Mouse (Mus musculus) intestine, embryonic 16.5 days (tissue): Measurements from ENCODE around the gene Vcl. TPM values are rescaled to one million over a fixed set of nuclear protein-coding genes. Genes with fewer than 3 reads are reported as not detected.

Experiments
- ATAC-seq: fragments of 200-750 bp; cut with Nextera tagmentation; 2 replicates; pipeline ENCODE4 v1.8.0; 2017; ENCODE audit warnings: moderate TSS enrichment, moderate library complexity
- H3K27ac ChIP-seq: fragments of 300-500 bp; sonication (generic); 2 replicates; pipeline ENCODE4 v1.5.1; 2014; ENCODE audit warnings: mild to moderate bottlenecking, low read length
- H3K27me3 ChIP-seq: fragments of 300-500 bp; sonication (generic); replicated peaks from 2 replicates; pipeline ENCODE4 v1.6.1; 2014; ENCODE audit warnings: low read length, control low read depth, mixed read lengths; ENCODE audit not compliant: control insufficient read depth, insufficient read depth
- H3K36me3 ChIP-seq: fragments of 300-500 bp; sonication (generic); 2 replicates; pipeline ENCODE4 v1.6.1; 2014; ENCODE audit warnings: low read length, control low read depth; ENCODE audit not compliant: control insufficient read depth, insufficient read depth
- H3K4me1 ChIP-seq: fragments of 300-500 bp; sonication (generic); 2 replicates; pipeline ENCODE4 v1.6.1; 2014; ENCODE audit warnings: low read length, control low read depth, mixed read lengths; ENCODE audit not compliant: control insufficient read depth, insufficient read depth
- H3K4me2 ChIP-seq: fragments of 300-500 bp; sonication (generic); 2 replicates; pipeline ENCODE4 v1.6.1; 2014; ENCODE audit warnings: low read depth, low read length, control low read depth
- H3K4me3 ChIP-seq: fragments of 300-500 bp; sonication (generic); 2 replicates; pipeline ENCODE4 v1.5.1; 2014; ENCODE audit warnings: mild to moderate bottlenecking, low read length
- H3K9ac ChIP-seq: fragments of 300-500 bp; sonication (generic); 2 replicates; pipeline ENCODE4 v1.6.1; 2014; ENCODE audit warnings: low read depth, low read length
- H3K9me3 ChIP-seq: fragments of 300-500 bp; sonication (generic); 2 replicates; pipeline ENCODE4 v1.6.1; 2016; ENCODE audit warnings: low read length, control low read depth; ENCODE audit not compliant: control insufficient read depth
- WGBS: fragments of 180-500 bp; shearing (Covaris S2); extraction: QIAGEN DNeasy Blood & Tissue Kit; methylation state at CpG from one replicate; pipeline ENCODE4 v1.1.7; 2014; 5-methylcytosine and 5-hydroxymethylcytosine counted together
- polyA plus RNA-seq: library from polyadenylated mRNA; unstranded; fragments of >200 nt; fragmentation: Nextera tagmentation; extraction: Ambion mirVana; gene quantifications from 2 replicates; pipeline ENCODE4 v1.2.1, GENCODE M21; 2015

Vcl gene
- polyA plus RNA-seq, 1 experiment from 2014 or later = 51.5 TPM

DNA sequence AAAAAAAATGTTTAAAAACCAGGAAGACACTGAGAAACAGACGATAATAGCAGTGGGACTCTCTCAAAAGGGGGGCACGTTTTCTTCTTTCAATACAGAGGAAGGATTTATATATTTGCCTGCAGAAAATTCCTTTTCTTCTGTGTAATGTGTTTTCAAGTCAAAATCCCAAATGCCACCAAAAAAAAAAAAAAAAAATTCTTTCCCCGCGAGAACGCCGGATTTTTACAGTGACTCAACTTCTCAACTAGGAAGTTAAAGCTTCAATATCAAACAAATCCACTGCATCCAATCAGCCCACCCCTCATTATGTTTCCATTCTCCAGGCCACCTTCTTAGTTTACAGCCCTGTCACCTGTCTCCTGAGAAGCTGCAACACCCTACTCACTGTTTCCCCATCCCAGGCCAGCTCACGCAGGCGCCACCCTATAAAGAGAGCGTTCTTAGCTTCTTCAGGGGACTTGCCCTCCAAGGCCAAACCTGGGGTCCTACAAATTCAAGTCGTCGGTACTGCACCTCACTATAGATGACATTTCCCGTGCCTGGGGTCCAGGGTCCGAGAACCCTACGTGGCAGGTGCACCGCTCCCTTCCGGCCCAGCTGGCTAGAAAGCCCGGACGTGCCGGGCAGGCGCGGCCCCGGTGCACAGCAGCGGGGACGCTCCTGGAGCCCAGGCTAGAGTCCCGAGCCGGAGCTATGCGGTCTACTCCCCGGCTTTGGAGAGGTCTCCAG, 122.3 kb downstream of the Vcl start:
- peak overlapping the region; percentile 95 for H3K27ac ChIP-seq
- 6% methylated on average over 28 of the region's 28 CpGs for WGBS
- H3K27me3 ChIP-seq = no peaks in the 10 kb centered on the region
- ATAC-seq = peak; percentile 17
- peak overlapping the region; percentile 89 for H3K4me2 ChIP-seq
- H3K9ac ChIP-seq = peak overlapping the region; percentile 90
- peaks cover 5% of the 10 kb centered on the region; the same call in 1 of the 2 replicates for H3K4me1 ChIP-seq
- no peaks in the 10 kb centered on the region for H3K36me3 ChIP-seq
- H3K4me3 ChIP-seq = peak overlapping the region; percentile 90
- H3K9me3 ChIP-seq = 0 out of 2 replicates have a peak, but pooled peaks cover 2% of the 10 kb centered on the region

DNA sequence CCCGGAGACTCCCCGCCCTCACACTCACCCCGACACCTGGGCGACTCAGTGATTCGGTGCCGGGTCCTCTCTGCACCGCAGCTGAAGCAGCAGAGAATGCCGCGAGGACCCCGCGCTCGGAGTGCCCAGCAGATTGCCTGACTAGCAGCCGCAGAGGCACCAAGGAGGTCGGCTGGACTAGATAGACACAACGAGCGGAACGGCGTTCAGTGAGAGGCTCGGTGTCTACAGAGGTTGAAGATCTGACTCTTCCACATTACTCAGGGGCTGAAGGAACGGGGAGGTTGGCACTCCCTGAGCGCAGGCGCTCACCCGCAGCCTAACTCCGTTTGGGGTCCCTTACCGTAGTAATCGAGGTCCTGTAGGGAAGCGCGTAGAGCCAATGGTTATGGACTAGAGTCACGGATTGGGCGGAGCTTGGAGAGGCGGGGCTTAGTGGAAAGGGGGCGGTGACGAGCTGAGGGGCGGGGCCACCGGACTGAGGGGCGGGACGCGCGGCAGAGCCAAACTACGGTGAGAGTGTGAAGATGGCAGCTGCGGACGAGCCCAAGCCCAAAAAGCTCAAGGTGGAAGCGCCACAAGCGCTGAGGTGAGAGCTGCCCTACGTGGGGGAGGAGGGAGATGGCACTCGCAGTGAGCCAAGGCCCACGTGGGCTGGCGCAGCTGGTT, 123.0 kb downstream of the Vcl start, which contains the start of the genes Ap3m1 and Adk:
Gene Ap3m1 (minus strand): TSS at position 397 of the 669 bp plus-strand sequence.
Gene Adk (plus strand): TSS at position 463 of the 669 bp plus-strand sequence.
- Histone ChIP-seq H3K36me3 (no peaks in the 10 kb centered on the region), H3K27ac (peak within 1 kb of the TSS; percentile 95), H3K4me2 (peak within 1 kb of the TSS; percentile 89), H3K9me3 (0 out of 2 replicates have a peak, but pooled peaks cover 2% of the 10 kb centered on the region), H3K4me1 (peaks cover 5% of the 10 kb centered on the region; the same call in 1 of the 2 replicates), H3K27me3 (no peaks in the 10 kb centered on the region), H3K4me3 (peak within 1 kb of the TSS; percentile 90), H3K9ac (peak within 1 kb of the TSS; percentile 90)
- WGBS = under 1% methylated on average over 48 of the region's 48 CpGs
- ATAC-seq = peak; percentile 98

GRCm38 (mm10) chr14:21052781-21053130, 123.6 kb downstream of the Vcl start:
- H3K9ac ChIP-seq = peak overlapping the region; percentile 90
- H3K36me3 ChIP-seq = no peaks in the 10 kb centered on the region
- WGBS = 0% methylated on average over 25 of the region's 25 CpGs
- peak overlapping the region; percentile 94 for H3K27ac ChIP-seq
- peak; percentile 83 for ATAC-seq
- H3K9me3 ChIP-seq = 0 out of 2 replicates have a peak, but pooled peaks cover 2% of the 10 kb centered on the region
- H3K27me3 ChIP-seq = no peaks in the 10 kb centered on the region
- H3K4me3 ChIP-seq = peak overlapping the region; percentile 90
- peaks cover 5% of the 10 kb centered on the region; the same call in 1 of the 2 replicates for H3K4me1 ChIP-seq
- H3K4me2 ChIP-seq = peak overlapping the region; percentile 89

DNA sequence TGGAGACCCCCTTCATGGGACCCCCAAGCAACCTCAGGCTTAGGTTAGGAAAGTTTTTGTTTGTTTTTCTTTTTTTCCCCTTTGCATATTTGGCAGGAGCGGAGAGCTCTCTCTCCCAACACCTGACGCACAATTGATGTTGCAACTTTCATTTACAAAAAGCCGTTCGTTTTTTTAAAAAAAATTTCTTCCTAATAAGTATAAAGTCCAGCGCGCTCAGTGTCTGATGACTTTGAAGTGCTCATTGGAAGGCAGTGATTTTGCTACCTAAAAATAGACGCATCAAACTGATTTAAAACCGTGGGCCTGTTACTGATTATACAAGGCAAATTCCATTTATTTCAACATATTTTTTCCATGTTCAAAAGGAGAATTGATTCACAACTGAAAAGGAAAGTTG, 124.0 kb downstream of the Vcl start:
- Histone ChIP-seq H3K4me1 (peaks cover 5% of the 10 kb centered on the region; the same call in 1 of the 2 replicates), H3K27me3 (no peaks in the 10 kb centered on the region), H3K9ac (peak overlapping the region; percentile 90), H3K9me3 (0 out of 2 replicates have a peak, but pooled peaks cover 2% of the 10 kb centered on the region), H3K36me3 (no peaks in the 10 kb centered on the region), H3K27ac (peak overlapping the region; percentile 94), H3K4me2 (peak overlapping the region; percentile 89), H3K4me3 (peak overlapping the region; percentile 90)
- ATAC-seq = no peak
- 7% methylated on average over 8 of the region's 8 CpGs for WGBS

DNA sequence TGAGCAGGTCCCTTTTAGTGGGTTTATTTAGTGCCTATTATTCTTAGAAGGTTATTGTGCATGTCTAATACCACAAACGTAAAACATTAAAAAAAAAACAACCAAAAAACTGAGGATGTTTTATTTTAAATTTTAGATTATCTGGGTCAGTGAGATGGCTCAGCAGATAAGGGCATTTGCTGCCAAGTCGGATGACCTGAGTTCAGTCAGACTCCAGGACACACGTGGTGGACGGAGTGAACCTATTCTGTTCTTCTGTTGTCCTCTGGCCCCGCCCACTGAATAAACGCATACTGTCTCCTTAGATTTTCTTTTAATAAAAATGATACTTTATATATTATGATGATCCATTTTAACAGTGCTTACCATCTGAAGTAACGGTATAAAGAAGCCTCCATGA, 124.4 kb downstream of the Vcl start:
- Histone ChIP-seq H3K4me1 (peaks cover 5% of the 10 kb centered on the region; the same call in 1 of the 2 replicates), H3K9me3 (0 out of 2 replicates have a peak, but pooled peaks cover 2% of the 10 kb centered on the region), H3K36me3 (no peaks in the 10 kb centered on the region), H3K4me2 (peak overlapping the region; percentile 89), H3K4me3 (peak overlapping the region; percentile 90), H3K27ac (no peak overlapping the region), H3K9ac (no peak overlapping the region), H3K27me3 (no peaks in the 10 kb centered on the region)
- WGBS = 51% methylated on average over 7 of the region's 7 CpGs
- no peak for ATAC-seq

- Histone ChIP-seq H3K9ac (no peak overlapping the region), H3K27me3 (no peaks in the 10 kb centered on the region), H3K27ac (no peak overlapping the region), H3K4me2 (no peak overlapping the region), H3K4me1 (peaks cover 10% of the 10 kb centered on the region), H3K9me3 (no peaks in the 10 kb centered on the region), H3K4me3 (no peak overlapping the region), H3K36me3 (no peaks in the 10 kb centered on the region)
- WGBS = 77% methylated on average over 2 of the region's 2 CpGs
- ATAC-seq = no peak
These were observed 129.8 kb downstream of the Vcl start for GRCm38 (mm10) chr14:21058972-21059371.

GRCm38 (mm10) chr14:21062766-21063513, 133.7 kb downstream of the Vcl start:
- Histone ChIP-seq H3K4me1 (peaks cover 17% of the 10 kb centered on the region), H3K4me3 (no peak overlapping the region), H3K27me3 (no peaks in the 10 kb centered on the region), H3K9me3 (no peaks in the 10 kb centered on the region), H3K36me3 (no peaks in the 10 kb centered on the region), H3K4me2 (no peak overlapping the region), H3K27ac (peak overlapping the region; percentile 20), H3K9ac (no peak overlapping the region)
- ATAC-seq = peak; percentile 94
- 38% methylated on average over 5 of the region's 5 CpGs for WGBS

DNA sequence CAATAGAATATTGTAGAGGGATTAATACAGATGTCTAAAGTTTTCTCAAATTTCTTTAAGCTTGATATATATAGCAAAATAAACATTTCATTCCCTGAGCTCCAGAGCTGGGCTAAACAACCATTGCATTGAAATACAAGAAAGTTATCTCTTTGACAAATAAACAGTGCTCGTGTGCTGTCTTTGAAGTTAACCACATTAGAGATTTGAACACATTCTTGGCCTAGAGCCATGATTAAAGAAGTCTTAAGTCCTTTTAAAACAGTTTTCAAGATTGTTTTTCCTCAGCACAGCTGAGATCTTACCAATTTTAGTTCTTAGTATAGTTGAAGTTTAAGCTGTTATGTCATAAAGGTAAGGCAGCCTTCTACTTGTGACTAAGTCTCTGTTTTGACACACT, 135.1 kb downstream of the Vcl start:
- WGBS = 28% methylated on average over 1 of the region's 1 CpGs
- H3K4me1 ChIP-seq = peaks cover 17% of the 10 kb centered on the region

More for the DNA sequence above, 135.1 kb downstream of the Vcl start:
- H3K9ac ChIP-seq = no peak overlapping the region
- no peak for ATAC-seq
- no peaks in the 10 kb centered on the region for H3K36me3 ChIP-seq
- H3K4me3 ChIP-seq = no peak overlapping the region
- no peaks in the 10 kb centered on the region for H3K9me3 ChIP-seq
- no peaks in the 10 kb centered on the region for H3K27me3 ChIP-seq
- H3K27ac ChIP-seq = no peak overlapping the region
- H3K4me2 ChIP-seq = no peak overlapping the region
